Mouse (Mus musculus) liver, adult 10 weeks (tissue): ENCODE data around the gene Gm49486. TPM values are rescaled to one million over a fixed set of nuclear protein-coding genes. Genes with fewer than 3 reads are reported as not detected.

ENCODE experiments used
- polyA plus RNA-seq: library from polyadenylated mRNA; stranded (reverse); fragments of 350-450 nt; fragmentation: Illumina TruSeq; extraction: RNeasy Lipid Tissue Mini Kit (QIAGEN cat#74804); gene quantifications from one replicate; pipeline ENCODE4 v1.2.3, GENCODE M21; 2014; ENCODE audit warnings: low read depth, low replicate concordance

The Gm49486 gene
- 0.16 TPM for polyA plus RNA-seq

GRCm38 (mm10) chr15:79229058-79229821 is at the start of gene Gm49486, which contains the start of gene Pick1:
Gene Gm49486, plus strand, starts transcription at chr15:79229391.
Gene Pick1, plus strand, starts transcription at chr15:79229173.

GRCm38 (mm10) chr15:79254661-79255060 is 25.5 kb downstream of the Gm49486 start, which contains the start of gene Slc16a8:
Gene Slc16a8, minus strand, starts transcription at chr15:79254761.

GRCm38 (mm10) chr15:79285399-79285798 is 56.2 kb downstream of the Gm49486 start, which contains the start of gene Baiap2l2:
Gene Baiap2l2, minus strand, starts transcription at chr15:79285537.

Other genes with a start within 250 kb of the Gm49486 start
- 71.3 TPM for gene H1f0, start 200.9 kb upstream of the Gm49486 start, polyA plus RNA-seq
- not detected for gene Galr3, start 187.5 kb upstream of the Gm49486 start, polyA plus RNA-seq
- 0.90 TPM for gene Ankrd54, start 166.5 kb upstream of the Gm49486 start, polyA plus RNA-seq
- gene Eif3l, start 154.2 kb upstream of the Gm49486 start, polyA plus RNA-seq = 40.0 TPM
- 3.2 TPM for gene Micall1, start 120.5 kb upstream of the Gm49486 start, polyA plus RNA-seq
- gene Polr2f, start 88.4 kb upstream of the Gm49486 start, polyA plus RNA-seq = 1.1 TPM
- gene 1700088E04Rik, start 88.1 kb upstream of the Gm49486 start, polyA plus RNA-seq = not detected
- gene Sox10, start 64.2 kb upstream of the Gm49486 start, polyA plus RNA-seq = not detected
- 7.5 TPM for gene Pick1, start 218 bp upstream of the Gm49486 start, polyA plus RNA-seq
- not detected for gene Slc16a8, start 25.4 kb downstream of the Gm49486 start, polyA plus RNA-seq
- not detected for gene Baiap2l2, start 56.1 kb downstream of the Gm49486 start, polyA plus RNA-seq
- 0.69 TPM for gene Pla2g6, start 99.0 kb downstream of the Gm49486 start, polyA plus RNA-seq
- 0.87 TPM for gene Maff, start 117.2 kb downstream of the Gm49486 start, polyA plus RNA-seq
- 4.0 TPM for gene Tmem184b, start 174.2 kb downstream of the Gm49486 start, polyA plus RNA-seq
- gene Csnk1e, start 226.2 kb downstream of the Gm49486 start, polyA plus RNA-seq = 1.4 TPM